Mouse (Mus musculus) limb, embryonic 13.5 days (tissue): Measurements from ENCODE around the gene Rxfp1. TPM values are rescaled to one million over a fixed set of nuclear protein-coding genes. Genes with fewer than 3 reads are reported as not detected.

Experiments
- polyA plus RNA-seq: library from polyadenylated mRNA; unstranded; fragments of >200 nt; fragmentation: Nextera tagmentation; extraction: Ambion mirVana; gene quantifications from 2 replicates; pipeline ENCODE4 v1.2.1, GENCODE M21; 2015

Rxfp1 gene
- polyA plus RNA-seq, 1 experiment from 2014 or later = 0.20 TPM

Other genes with a start within 250 kb of the Rxfp1 start
- 3.4 and 3.9 TPM in 2 replicates for gene Fnip2, start 170.1 kb downstream of the Rxfp1 start, polyA plus RNA-seq
- gene Ppid, start 146.5 kb downstream of the Rxfp1 start, polyA plus RNA-seq = 187 and 192 TPM in 2 replicates
- 35.5 and 35.9 TPM in 2 replicates for gene 4930579G24Rik, start 108.8 kb downstream of the Rxfp1 start, polyA plus RNA-seq
- gene Etfdh, start 108.4 kb downstream of the Rxfp1 start, polyA plus RNA-seq = 53.8 and 57.4 TPM in 2 replicates
- 3.0 and 3.1 TPM in 2 replicates for gene Tmem144, start 114.9 kb upstream of the Rxfp1 start, polyA plus RNA-seq
- gene Fam198b, start 146.7 kb upstream of the Rxfp1 start, polyA plus RNA-seq = 8.7 and 11.7 TPM in 2 replicates